34 mouse cellular contexts compared by ENCODE assay signal in the genomic region with DNA sequence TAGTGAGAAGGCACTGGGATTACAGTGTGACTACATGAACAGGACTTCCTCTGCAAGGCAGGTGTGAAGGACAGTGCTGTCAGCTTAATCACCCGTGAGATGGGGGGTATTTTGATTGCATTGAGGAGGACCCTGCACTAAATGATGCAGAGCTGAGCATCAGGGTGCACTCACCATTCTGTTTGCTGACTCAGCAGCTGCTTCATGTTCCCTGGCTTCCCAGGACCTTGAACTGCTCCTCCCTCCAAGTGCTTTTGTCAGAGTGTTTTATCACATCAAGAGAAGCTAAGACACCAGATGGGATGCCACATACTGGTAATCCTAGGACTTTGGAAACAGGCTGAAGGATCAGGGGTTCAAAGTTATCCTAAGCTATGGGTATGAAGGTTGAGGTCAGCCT. TPM values are rescaled to one million over a fixed set of nuclear protein-coding genes. Genes with fewer than 3 reads are reported as not detected.
"Had no signal": no experiment of that assay in that cellular context is flagged by ENCODE, and none has a peak within 500 bp of the region (broad histone marks: within the 10 kb centered on the region; RNA-seq: fewer than 3 reads in every experiment).

No protein-coding gene starts in this region.

- ATAC-seq: inflammation-experienced regulatory T-cells, adult 6 months; intestine, embryonic 15.5 days; liver, embryonic 12.5 days had no signal

- H3K9ac ChIP-seq: heart, embryonic 13.5 days; heart, embryonic 15.5 days; hindbrain, embryonic 13.5 days; hindbrain, embryonic 15.5 days; intestine, embryonic 15.5 days; limb, embryonic 15.5 days; liver, embryonic 12.5 days; liver, embryonic 14.5 days had no signal

- H3K4me2 ChIP-seq: heart, embryonic 11.5 days; heart, embryonic 13.5 days; heart, embryonic 15.5 days; hindbrain, embryonic 13.5 days; hindbrain, embryonic 15.5 days; intestine, embryonic 15.5 days; limb, embryonic 13.5 days; limb, embryonic 15.5 days; liver, embryonic 12.5 days had no signal

- H3K9me3 ChIP-seq: heart, embryonic 13.5 days; heart, embryonic 15.5 days; hindbrain, embryonic 13.5 days; hindbrain, embryonic 15.5 days; intestine, embryonic 15.5 days; limb, embryonic 13.5 days; limb, embryonic 15.5 days; liver, embryonic 12.5 days had no signal

- DNase-seq: gastrocnemius, postnatal 14 days; gastrocnemius, postnatal 36 days; heart, adult 11 months; heart, adult 2 months; heart, postnatal 14 days; heart, postnatal 36 days; kidney, adult 18-20 months; kidney, adult 9 months; kidney, postnatal 10 days; kidney, postnatal 25 days; kidney, postnatal 4 days; left cerebral cortex, postnatal 4 days had no signal

- H3K27ac ChIP-seq: heart, adult 2 months; heart, embryonic 13.5 days; heart, embryonic 15.5 days; hindbrain, embryonic 10.5 days; hindbrain, embryonic 13.5 days; hindbrain, embryonic 15.5 days; intestine, embryonic 15.5 days; layer of hippocampus, adult 2 months; limb, embryonic 13.5 days; limb, embryonic 15.5 days; liver, embryonic 12.5 days; liver, embryonic 14.5 days had no signal

- H3K36me3 ChIP-seq: hindbrain, embryonic 15.5 days had no signal

- H3K4me3 ChIP-seq: heart, adult 2 months; heart, embryonic 13.5 days; heart, embryonic 15.5 days; hindbrain, embryonic 10.5 days; hindbrain, embryonic 13.5 days; hindbrain, embryonic 15.5 days; intestine, embryonic 15.5 days; layer of hippocampus, adult 2 months; limb, embryonic 13.5 days; limb, embryonic 15.5 days; liver, embryonic 12.5 days had no signal

RNA-seq across cellular contexts. Expression of gene Tmem235, which starts 4.6 kb away (rescaled TPM):
- total RNA-seq: gastrocnemius, adult 18-20 months; gastrocnemius, adult 8-10 months; gastrocnemius, postnatal 14 days; gastrocnemius, postnatal 36 days; heart, adult 2 months; heart, postnatal 14 days; heart, postnatal 36 days; layer of hippocampus, adult 2 months; layer of hippocampus, postnatal 25 days; left cerebral cortex, postnatal 4 days; liver, adult 2 months had no signal
- polyA plus RNA-seq: gonadal fat pad, adult 2 months; heart, adult 2 months; heart, embryonic 11.5 days; heart, embryonic 13.5 days; heart, embryonic 15.5 days; heart, postnatal 0 days; hindbrain, embryonic 10.5 days; hindbrain, embryonic 13.5 days; hindbrain, embryonic 15.5 days; inflammation-experienced regulatory T-cells, adult 6 months; intestine, embryonic 15.5 days; kidney, embryonic 16.5 days; limb, embryonic 11.5 days; limb, embryonic 13.5 days; limb, embryonic 15.5 days; liver, adult 2 months; liver, embryonic 12.5 days; liver, embryonic 14.5 days; liver, embryonic 16.5 days had no signal

RNA-seq across cellular contexts. Expression of gene Birc5, which starts 6.9 kb away (rescaled TPM):
- total RNA-seq: gastrocnemius, adult 18-20 months had no signal
